Mouse (Mus musculus): ENCODE measurements around the gene Cd274. TPM values are rescaled to one million over a fixed set of nuclear protein-coding genes. Genes with fewer than 3 reads are reported as not detected.

Gene Cd274
- polyA plus RNA-seq, 1 experiment, result 0.25 TPM

DNA sequence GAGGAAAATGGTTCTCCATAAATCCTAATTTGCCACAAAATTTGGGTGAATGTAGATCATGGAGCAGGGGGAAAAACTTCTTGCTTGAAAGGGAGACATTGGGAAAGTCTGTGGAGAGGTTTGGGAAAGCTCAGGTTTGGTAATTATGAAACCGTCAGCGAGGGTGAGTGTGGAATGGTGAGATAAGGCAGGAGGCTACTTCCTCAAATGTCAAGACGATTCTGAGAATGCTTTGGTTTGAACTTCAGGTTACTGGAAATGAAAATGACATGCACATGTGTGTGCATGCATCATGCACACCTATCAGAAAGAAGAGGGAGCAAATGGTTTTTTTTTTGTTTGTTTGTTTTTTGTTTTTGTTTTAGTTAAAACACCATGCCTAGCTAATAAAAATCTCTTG is 33.2 kb downstream of the Cd274 start:
- Histone ChIP-seq H3K27me3 (ENCODE audit: control insufficient read depth, insufficient read depth, insufficient read length) (no peaks in the 10 kb centered on the region), H3K4me3 (no peak overlapping the region), H3K36me3 (ENCODE audit: control insufficient read depth, insufficient read depth) (no peaks in the 10 kb centered on the region), H3K79me2 (ENCODE audit: control insufficient read depth, insufficient read depth) (no peaks in the 10 kb centered on the region), H3ac (ENCODE audit: control insufficient read depth, insufficient read length) (no peak overlapping the region), H3K4me2 (ENCODE audit: low read depth) (no peak overlapping the region)
- TF ChIP-seq E2F4 (IDR thresholded peaks at IDR 0.05; ENCODE audit: insufficient read depth) (no peak), SRF (IDR thresholded peaks at IDR 0.05; ENCODE audit: control insufficient read depth, insufficient read length, low read depth) (no peak), CEBPB (IDR thresholded peaks at IDR 0.05; ENCODE audit: insufficient read depth, poor library complexity, severe bottlenecking) (no peak), POLR2AphosphoS2 (IDR thresholded peaks at IDR 0.05; ENCODE audit: insufficient read length, low read depth) (no peak), TCF12 (IDR thresholded peaks at IDR 0.05; ENCODE audit: insufficient read depth, poor library complexity, severe bottlenecking) (no peak), USF1 (IDR thresholded peaks at IDR 0.05; ENCODE audit: low read depth) (no peak), MYOD1 (IDR thresholded peaks at IDR 0.05; ENCODE audit: control insufficient read depth in 1 of 3, insufficient read length in 2 of 3, low read depth in 2 of 3) (no peak), REST (IDR thresholded peaks at IDR 0.05; ENCODE audit: insufficient read depth, insufficient read length) (no peak), TCF3 (IDR thresholded peaks at IDR 0.05; ENCODE audit: insufficient read length, low read depth) (no peak), MYOG (IDR thresholded peaks at IDR 0.05; ENCODE audit: control insufficient read depth in 1 of 3, insufficient read depth in 1 of 3, insufficient read length in 2 of 3, low read depth in 2 of 3) (no peak), MAX (IDR thresholded peaks at IDR 0.05; ENCODE audit: low read depth) (no peak), POLR2A (IDR thresholded peaks at IDR 0.05; ENCODE audit: insufficient read length, low read depth) (no peak)

DNA sequence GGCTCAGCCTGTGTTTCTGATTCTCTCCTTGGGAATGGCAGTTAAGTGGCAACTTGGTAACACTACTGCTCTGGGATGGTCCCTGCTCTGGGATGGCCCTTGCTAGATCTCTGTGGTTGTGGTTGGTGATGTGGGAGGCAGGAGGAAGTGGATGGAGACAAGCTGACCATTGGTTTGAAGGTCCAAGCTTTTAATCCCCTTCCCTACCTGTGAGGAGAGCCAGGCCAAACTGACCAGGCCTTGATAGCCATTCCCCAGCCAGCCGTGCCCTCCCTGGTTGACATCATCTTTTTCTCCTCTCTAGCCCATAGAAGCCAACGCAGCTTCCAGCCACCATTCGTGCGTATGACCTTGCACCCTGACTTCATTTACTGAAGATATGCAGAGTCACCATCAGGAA is 35.4 kb downstream of the Cd274 start:
- Histone ChIP-seq H3ac (ENCODE audit: control insufficient read depth, insufficient read length) (no peak overlapping the region), H3K79me2 (ENCODE audit: control insufficient read depth, insufficient read depth) (no peaks in the 10 kb centered on the region), H3K36me3 (ENCODE audit: control insufficient read depth, insufficient read depth) (no peaks in the 10 kb centered on the region), H3K4me2 (ENCODE audit: low read depth) (no peak overlapping the region), H3K4me3 (no peak overlapping the region), H3K27me3 (ENCODE audit: control insufficient read depth, insufficient read depth, insufficient read length) (peaks cover 4% of the 10 kb centered on the region)
- TF ChIP-seq SRF (IDR thresholded peaks at IDR 0.05; ENCODE audit: control insufficient read depth, insufficient read length, low read depth), result no peak
- no peak for TF ChIP-seq CEBPB (IDR thresholded peaks at IDR 0.05; ENCODE audit: insufficient read depth, poor library complexity, severe bottlenecking)
- no peak for TF ChIP-seq MYOG (IDR thresholded peaks at IDR 0.05; ENCODE audit: control insufficient read depth in 1 of 3, insufficient read depth in 1 of 3, insufficient read length in 2 of 3, low read depth in 2 of 3)
- TF ChIP-seq POLR2A (IDR thresholded peaks at IDR 0.05; ENCODE audit: insufficient read length, low read depth), result no peak
- TF ChIP-seq MYOD1 (IDR thresholded peaks at IDR 0.05; ENCODE audit: control insufficient read depth in 1 of 3, insufficient read length in 2 of 3, low read depth in 2 of 3), result no peak
- no peak for TF ChIP-seq USF1 (IDR thresholded peaks at IDR 0.05; ENCODE audit: low read depth)

GRCm38 (mm10) chr19:29403251-29403650 is 36.0 kb downstream of the Cd274 start:
- H3K79me2 ChIP-seq (ENCODE audit: control insufficient read depth, insufficient read depth), result no peaks in the 10 kb centered on the region

GRCm38 (mm10) chr19:29405388-29405787 is 38.1 kb downstream of the Cd274 start:
- no peak for TF ChIP-seq TCF12 (IDR thresholded peaks at IDR 0.05; ENCODE audit: insufficient read depth, poor library complexity, severe bottlenecking)
- no peak for TF ChIP-seq MAX (IDR thresholded peaks at IDR 0.05; ENCODE audit: low read depth)
- no peak for TF ChIP-seq E2F4 (IDR thresholded peaks at IDR 0.05; ENCODE audit: insufficient read depth)
- no peak for TF ChIP-seq POLR2AphosphoS2 (IDR thresholded peaks at IDR 0.05; ENCODE audit: insufficient read length, low read depth)
- no peak for TF ChIP-seq POLR2A (IDR thresholded peaks at IDR 0.05; ENCODE audit: insufficient read length, low read depth)
- TF ChIP-seq MYOG (IDR thresholded peaks at IDR 0.05; ENCODE audit: control insufficient read depth in 1 of 3, insufficient read depth in 1 of 3, insufficient read length in 2 of 3, low read depth in 2 of 3), result no peak
- TF ChIP-seq REST (IDR thresholded peaks at IDR 0.05; ENCODE audit: insufficient read depth, insufficient read length), result no peak
- no peak for TF ChIP-seq SRF (IDR thresholded peaks at IDR 0.05; ENCODE audit: control insufficient read depth, insufficient read length, low read depth)
- Histone ChIP-seq H3K79me2 (ENCODE audit: control insufficient read depth, insufficient read depth) (no peaks in the 10 kb centered on the region), H3ac (ENCODE audit: control insufficient read depth, insufficient read length) (no peak overlapping the region), H3K4me3 (no peak overlapping the region), H3K36me3 (ENCODE audit: control insufficient read depth, insufficient read depth) (no peaks in the 10 kb centered on the region), H3K27me3 (ENCODE audit: control insufficient read depth, insufficient read depth, insufficient read length) (peaks cover 11% of the 10 kb centered on the region), H3K4me2 (ENCODE audit: low read depth) (no peak overlapping the region)

More at GRCm38 (mm10) chr19:29403251-29403650, 36.0 kb downstream of the Cd274 start:
- no peak overlapping the region for H3K4me3 ChIP-seq
- no peak overlapping the region for H3ac ChIP-seq (ENCODE audit: control insufficient read depth, insufficient read length)
- no peaks in the 10 kb centered on the region for H3K36me3 ChIP-seq (ENCODE audit: control insufficient read depth, insufficient read depth)
- no peak overlapping the region for H3K4me2 ChIP-seq (ENCODE audit: low read depth)
- peaks cover 4% of the 10 kb centered on the region for H3K27me3 ChIP-seq (ENCODE audit: control insufficient read depth, insufficient read depth, insufficient read length)
- no peak for TF ChIP-seq TCF3 (IDR thresholded peaks at IDR 0.05; ENCODE audit: insufficient read length, low read depth)
- no peak for TF ChIP-seq MYOD1 (IDR thresholded peaks at IDR 0.05; ENCODE audit: control insufficient read depth in 1 of 3, insufficient read length in 2 of 3, low read depth in 2 of 3)
- TF ChIP-seq E2F4 (IDR thresholded peaks at IDR 0.05; ENCODE audit: insufficient read depth), result no peak
- no peak for TF ChIP-seq MYOG (IDR thresholded peaks at IDR 0.05; ENCODE audit: control insufficient read depth in 1 of 3, insufficient read depth in 1 of 3, insufficient read length in 2 of 3, low read depth in 2 of 3)

GRCm38 (mm10) chr19:29406042-29407017 is 39.1 kb downstream of the Cd274 start:
- no peak overlapping the region for H3K4me2 ChIP-seq (ENCODE audit: low read depth)

More at GRCm38 (mm10) chr19:29406042-29407017, 39.1 kb downstream of the Cd274 start:
- H3ac ChIP-seq (ENCODE audit: control insufficient read depth, insufficient read length), result no peak overlapping the region
- H3K4me3 ChIP-seq, result no peak overlapping the region
- H3K27me3 ChIP-seq (ENCODE audit: control insufficient read depth, insufficient read depth, insufficient read length), result peaks cover 11% of the 10 kb centered on the region
- H3K79me2 ChIP-seq (ENCODE audit: control insufficient read depth, insufficient read depth), result no peaks in the 10 kb centered on the region
- no peaks in the 10 kb centered on the region for H3K36me3 ChIP-seq (ENCODE audit: control insufficient read depth, insufficient read depth)
- TF ChIP-seq TCF3 (IDR thresholded peaks at IDR 0.05; ENCODE audit: insufficient read length, low read depth) (no peak), SRF (IDR thresholded peaks at IDR 0.05; ENCODE audit: control insufficient read depth, insufficient read length, low read depth) (no peak), POLR2AphosphoS2 (IDR thresholded peaks at IDR 0.05; ENCODE audit: insufficient read length, low read depth) (no peak), E2F4 (IDR thresholded peaks at IDR 0.05; ENCODE audit: insufficient read depth) (no peak), USF1 (IDR thresholded peaks at IDR 0.05; ENCODE audit: low read depth) (no peak), CEBPB (IDR thresholded peaks at IDR 0.05; ENCODE audit: insufficient read depth, poor library complexity, severe bottlenecking) (no peak), MYOG (IDR thresholded peaks at IDR 0.05; ENCODE audit: control insufficient read depth in 1 of 3, insufficient read depth in 1 of 3, insufficient read length in 2 of 3, low read depth in 2 of 3) (no peak), REST (IDR thresholded peaks at IDR 0.05; ENCODE audit: insufficient read depth, insufficient read length) (no peak), TCF12 (IDR thresholded peaks at IDR 0.05; ENCODE audit: insufficient read depth, poor library complexity, severe bottlenecking) (no peak), MAX (IDR thresholded peaks at IDR 0.05; ENCODE audit: low read depth) (no peak), MYOD1 (IDR thresholded peaks at IDR 0.05; ENCODE audit: control insufficient read depth in 1 of 3, insufficient read length in 2 of 3, low read depth in 2 of 3) (no peak)
